Mouse (Mus musculus): Measurements from ENCODE around the gene Grin2d.

The Grin2d gene

DNA sequence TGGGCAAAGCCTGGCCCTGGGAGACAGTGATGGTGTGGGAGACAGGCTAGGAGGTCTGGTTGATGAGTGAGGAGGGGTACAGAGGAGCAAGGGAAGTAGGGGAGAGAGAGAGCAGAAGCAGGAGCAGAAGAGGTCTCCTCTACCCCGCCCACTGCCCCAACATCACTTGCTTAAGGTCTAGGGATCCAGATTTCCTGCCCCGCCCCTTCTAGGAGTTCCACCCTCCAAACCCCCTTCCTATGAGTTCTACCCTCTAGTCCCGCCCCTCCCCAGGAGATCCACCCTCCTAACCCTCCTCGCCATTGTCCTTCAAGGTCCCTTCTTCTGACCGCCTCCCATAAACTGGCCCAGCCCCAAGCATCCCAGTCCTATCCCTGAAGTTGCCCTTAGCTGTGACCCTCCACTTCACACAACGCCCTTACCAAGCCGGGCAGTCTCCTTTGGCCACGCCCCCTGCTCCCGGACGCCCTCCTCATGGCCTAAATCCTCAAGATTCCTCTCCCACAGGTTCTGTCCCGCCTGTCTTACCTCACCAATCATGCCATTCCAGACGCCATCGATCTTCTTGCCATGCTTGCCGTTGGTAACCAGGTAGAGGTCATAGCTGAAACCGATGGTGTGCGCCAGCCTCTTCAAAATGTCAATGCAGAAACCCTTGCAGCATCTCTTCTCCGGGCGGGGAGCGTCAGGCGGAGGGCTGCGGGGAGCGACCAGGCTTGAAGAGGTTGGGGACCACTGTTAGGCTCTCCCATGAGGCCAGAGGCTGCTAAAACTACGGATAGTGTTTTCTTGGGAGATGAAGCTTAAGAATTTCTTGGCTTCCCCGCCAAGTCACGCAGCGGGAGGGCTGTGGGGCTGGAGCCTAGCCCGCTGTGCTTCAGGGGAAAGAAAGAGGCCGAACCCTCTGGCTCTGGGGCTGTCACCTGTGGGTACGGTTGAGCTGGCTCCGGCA is 21.0 kb downstream of the Grin2d start:
- DNase-seq (ENCODE audit: extremely low read depth, low read depth, low spot score), result no peak

GRCm38 (mm10) chr7:45853089-45853488 is 25.1 kb downstream of the Grin2d start:
- no peak for DNase-seq (ENCODE audit: extremely low read depth, low read depth, low spot score)

GRCm38 (mm10) chr7:45850661-45851060 is 27.5 kb downstream of the Grin2d start:
- DNase-seq (ENCODE audit: extremely low read depth, low read depth, low spot score), result no peak

- no peak for DNase-seq (ENCODE audit: extremely low read depth, low read depth, low spot score)
Measured at GRCm38 (mm10) chr7:45848447-45849027, 29.6 kb downstream of the Grin2d start.

DNA sequence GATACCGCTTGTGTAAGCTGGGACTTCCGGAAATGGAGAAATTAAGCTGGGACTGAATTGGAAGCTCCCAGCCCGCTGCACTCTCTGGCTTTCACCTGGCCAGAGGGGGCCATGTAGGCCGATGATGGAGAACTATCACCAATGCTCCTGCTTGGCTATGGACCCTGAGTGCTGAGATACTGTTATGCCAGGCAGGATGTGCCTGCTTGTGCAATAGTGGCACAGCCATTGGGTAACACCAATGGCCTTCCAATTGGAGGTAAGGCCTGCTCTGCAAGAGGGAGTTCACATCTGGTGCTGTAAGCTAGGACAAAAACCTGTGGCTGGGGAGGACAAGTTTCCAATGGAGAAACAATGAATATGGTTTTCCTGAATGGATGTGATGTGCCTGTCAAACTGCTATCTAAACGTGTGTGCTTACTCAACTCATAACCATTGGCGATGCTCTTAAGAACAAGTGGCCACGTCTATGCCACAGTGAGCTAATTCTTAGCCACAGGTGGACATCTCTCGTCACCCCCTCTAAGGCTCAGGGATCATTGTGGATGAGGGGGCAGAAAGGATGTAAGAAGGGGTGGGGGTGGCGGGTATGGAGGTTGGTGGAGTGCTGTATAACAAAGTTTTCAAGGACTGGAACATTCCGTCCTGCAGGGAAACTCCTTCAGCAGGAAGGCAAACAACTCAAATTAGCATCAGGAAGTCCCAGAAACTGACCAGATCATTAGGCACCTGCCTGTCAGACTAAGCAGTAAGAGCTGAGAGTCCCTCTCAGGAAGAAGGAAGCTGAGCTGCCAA is 35.0 kb downstream of the Grin2d start:
- DNase-seq (ENCODE audit: extremely low read depth, low read depth, low spot score), result no peak

DNA sequence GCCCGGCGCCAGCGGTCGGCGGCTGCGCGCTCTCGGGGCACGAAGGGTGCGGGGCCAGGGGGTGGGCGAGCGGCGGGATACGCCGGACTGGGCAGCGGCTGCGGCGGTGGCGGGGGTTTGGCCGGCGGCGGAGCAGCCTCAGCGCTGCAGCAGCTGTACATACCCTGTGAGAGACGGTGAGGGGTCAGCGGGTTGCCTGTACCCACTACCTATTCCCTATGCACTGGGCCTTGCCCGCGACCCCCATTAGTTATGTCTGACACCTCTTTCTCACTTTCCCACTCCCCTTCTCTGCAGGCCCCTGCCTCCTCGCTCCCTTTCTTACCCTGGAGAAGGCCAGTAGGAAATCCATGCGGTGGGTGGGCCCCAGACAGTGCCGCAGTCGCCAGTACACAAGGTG is 44.3 kb downstream of the Grin2d start:
- DNase-seq (ENCODE audit: extremely low read depth, low read depth, low spot score), result no peak

DNA sequence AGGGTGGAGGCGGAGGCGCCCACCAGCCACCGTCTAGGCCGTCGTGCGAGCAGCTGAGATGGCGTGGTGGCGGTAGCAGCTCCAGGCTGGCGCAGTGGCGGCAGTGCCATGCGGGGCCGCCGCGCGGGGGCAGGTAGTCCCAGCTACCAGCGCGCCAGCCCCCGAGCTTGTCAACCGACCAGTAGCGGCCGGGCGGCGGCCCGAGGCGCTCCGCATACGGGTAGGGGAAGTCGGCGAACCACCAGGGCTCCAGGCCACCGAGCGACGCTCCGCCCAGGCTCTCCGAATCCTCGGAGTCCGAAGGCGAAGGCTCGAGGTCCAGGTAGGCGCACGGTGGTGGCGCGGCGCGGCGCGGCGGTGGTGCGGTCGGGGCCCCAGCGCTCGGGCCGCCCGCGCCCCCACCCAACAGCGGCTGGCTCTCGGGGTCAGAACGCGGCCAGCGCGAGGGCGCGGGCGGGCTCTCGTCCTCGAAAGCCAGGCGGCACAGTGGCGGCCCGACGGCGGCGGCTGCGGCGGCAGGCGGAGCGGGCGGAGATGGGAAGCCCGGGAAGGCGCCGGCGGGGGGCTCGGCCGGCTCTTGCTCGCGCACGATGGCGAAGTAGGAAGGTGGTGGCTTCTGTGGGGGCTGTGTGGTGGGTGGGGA is 44.9 kb downstream of the Grin2d start:
- no peak for DNase-seq (ENCODE audit: extremely low read depth, low read depth, low spot score)

DNA sequence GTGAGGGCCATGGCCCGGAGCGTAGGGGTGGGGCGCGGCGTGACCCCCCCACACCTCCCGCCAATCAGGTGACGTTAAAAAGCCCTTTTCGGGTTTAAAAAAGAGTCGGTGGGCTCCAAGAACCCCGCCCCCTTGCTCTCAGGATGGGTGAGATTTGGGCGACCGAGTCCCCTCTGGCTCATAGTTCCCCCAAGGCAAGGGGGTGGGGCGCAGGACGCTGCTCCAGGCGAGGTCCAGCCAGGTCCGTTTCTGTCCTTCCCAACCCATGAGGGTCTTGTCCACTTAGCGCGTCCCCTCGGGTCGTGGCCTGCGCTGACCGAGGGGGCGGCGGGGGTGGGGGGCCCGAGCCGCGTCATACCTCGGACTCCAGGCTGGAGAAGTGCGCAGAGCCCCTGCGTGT is 45.8 kb downstream of the Grin2d start:
- DNase-seq (ENCODE audit: extremely low read depth, low read depth, low spot score), result no peak

DNA sequence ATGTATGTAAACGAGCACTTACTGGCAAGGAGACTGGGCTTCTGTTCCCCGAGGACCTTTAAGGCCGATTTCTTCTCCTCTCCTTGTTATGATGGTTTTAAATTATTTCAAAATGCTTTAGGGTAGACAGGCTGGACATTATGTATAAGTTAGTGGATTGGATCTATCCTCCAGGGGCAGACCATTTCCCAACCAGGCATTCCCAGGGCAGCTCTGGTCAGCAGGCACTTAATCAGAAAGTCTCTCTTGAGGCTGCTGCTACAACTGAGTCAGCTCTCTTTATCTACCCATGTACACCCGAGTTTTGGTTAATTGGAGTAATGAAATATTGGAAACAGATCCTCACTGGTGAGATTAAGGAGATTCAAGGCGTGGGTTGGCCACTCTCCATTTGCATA is 47.1 kb downstream of the Grin2d start:
- DNase-seq (ENCODE audit: extremely low read depth, low read depth, low spot score), result no peak

DNA sequence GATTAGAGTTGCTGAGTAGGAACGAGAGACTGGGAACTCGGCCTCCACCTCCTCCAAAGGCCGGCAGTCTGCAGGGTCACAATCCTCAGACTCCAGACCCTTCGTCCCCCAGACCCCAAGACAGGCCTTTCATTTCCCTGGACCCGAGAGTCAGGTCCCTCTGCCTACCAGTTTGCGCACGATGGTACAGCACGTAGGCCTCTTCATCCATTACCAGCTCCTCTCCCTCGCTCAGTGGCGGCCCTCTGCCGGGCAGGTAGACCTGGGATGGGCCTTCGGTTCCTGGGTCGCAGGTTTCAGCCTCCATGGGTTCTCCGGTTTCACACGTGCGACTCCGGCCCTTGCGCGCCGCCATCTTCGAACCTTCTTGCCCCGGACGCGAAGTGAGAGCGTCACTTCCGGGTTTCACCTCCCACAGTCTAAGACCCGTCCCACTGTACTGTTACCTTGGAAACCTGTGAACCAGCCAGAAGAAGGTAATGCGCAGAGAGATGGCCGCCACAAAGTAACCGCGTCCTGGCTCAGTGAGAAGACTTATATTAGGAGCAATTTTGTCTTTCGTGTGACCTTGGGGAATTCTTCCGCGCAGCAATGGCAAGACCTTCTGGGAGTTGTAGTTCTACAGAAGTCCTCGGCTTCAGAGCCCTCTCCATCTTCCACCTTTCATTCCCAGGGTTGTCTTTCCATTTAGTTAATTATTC is 47.6 kb downstream of the Grin2d start, which contains the start of gene Grwd1:
Gene Grwd1 (minus strand): TSS at position 518 of the 701 bp plus-strand sequence.
- DNase-seq (ENCODE audit: extremely low read depth, low read depth, low spot score), result no peak

DNA sequence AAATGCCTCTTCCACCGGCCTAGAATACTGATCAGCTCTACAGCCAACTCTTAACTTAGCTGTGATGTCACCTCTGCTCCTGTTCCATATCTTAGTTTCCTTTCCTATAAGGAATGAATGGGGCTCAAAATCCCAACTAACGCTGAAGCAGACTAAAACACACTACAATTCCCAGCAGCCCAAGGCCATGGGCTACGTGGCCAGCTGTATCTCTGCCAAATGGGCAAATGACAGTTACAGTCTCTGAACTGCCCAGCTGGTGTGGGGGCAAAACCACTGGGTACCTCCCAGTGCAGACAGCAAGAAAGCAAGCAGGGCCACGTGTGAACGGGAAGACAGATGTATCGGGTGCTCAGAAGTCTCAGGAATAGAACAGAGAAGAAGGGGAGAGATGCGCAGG is 51.5 kb downstream of the Grin2d start:
- no peak for DNase-seq (ENCODE audit: extremely low read depth, low read depth, low spot score)

DNA sequence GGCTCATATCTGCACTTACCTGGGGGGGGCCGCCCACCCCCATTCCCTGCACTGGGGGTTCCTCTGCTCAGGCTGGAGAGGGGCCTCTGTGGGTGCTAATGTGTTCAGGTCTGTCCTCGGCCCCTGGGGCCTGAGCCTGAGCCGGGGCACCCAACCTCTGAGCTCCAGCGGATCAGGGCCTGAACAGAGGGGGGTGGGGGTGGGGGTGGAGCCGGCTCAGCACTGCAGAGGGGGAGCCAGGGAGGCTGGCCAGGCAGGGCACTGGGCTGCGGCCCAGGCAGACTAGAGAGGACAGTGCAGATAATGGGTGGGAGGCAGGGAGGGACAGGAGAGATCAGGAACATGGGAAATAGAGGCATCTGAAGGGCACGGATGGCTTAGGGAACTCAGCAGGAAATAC is 53.6 kb downstream of the Grin2d start, which contains the start of gene Kcnj14:
Gene Kcnj14 (minus strand): TSS at position 185 of the 400 bp plus-strand sequence.
- no peak for DNase-seq (ENCODE audit: extremely low read depth, low read depth, low spot score)

- DNase-seq (ENCODE audit: extremely low read depth, low read depth, low spot score), result no peak
Measured at GRCm38 (mm10) chr7:45820913-45821312, 57.3 kb downstream of the Grin2d start.

GRCm38 (mm10) chr7:45819843-45820242 is 58.3 kb downstream of the Grin2d start:
- DNase-seq (ENCODE audit: extremely low read depth, low read depth, low spot score), result no peak

- DNase-seq (ENCODE audit: extremely low read depth, low read depth, low spot score), result no peak
Measured at GRCm38 (mm10) chr7:45815984-45816351, 62.2 kb downstream of the Grin2d start.

GRCm38 (mm10) chr7:45815323-45815983 is 62.7 kb downstream of the Grin2d start:
- DNase-seq (ENCODE audit: extremely low read depth, low read depth, low spot score), result no peak

DNA sequence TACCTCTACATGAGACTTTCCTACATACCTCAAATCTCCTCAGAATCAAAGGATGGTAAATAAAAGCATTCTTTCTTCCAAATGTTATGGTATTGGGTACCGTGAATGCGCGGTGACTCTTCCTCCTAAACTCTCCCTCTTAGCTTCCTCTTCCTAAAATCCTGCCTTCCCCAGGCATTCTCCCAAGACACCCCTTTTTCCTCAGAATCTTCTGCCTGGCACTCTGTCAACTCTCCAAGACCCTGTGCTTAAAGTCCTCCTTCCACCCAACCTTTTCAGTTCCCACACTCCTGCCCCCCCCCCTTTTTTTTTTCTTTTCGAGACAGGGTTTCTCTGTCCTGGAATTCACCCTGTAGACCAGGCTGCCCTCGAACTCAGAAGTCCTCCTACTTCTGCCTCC is 63.3 kb downstream of the Grin2d start:
- DNase-seq (ENCODE audit: extremely low read depth, low read depth, low spot score), result no peak

- peak; percentile 97 for DNase-seq (ENCODE audit: extremely low read depth, low read depth, low spot score)
Measured at GRCm38 (mm10) chr7:45813787-45814779, 64.1 kb downstream of the Grin2d start, which contains the start of gene Cyth2. Gene Cyth2 (minus strand): TSS chr7:45814581.

DNA sequence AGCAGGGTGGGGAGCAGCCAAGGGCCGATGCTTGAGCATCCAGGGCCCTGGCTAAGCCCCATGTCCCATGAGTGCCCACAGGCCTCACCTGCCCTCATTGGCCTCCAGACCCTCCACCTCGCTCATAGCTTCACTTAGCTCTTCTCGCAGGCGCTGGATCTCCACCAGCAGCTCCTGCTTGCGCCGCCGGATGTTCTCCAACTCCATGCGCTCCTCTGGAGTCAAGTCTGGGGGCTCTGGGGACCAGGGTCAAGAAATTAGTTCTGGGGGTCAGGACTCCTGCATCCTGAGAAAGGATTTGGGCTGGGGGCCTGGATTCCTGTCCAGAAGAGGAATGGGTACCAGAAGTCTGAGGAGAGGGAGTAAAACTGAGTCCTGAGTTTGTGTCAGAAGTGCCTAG is 65.3 kb downstream of the Grin2d start:
- no peak for DNase-seq (ENCODE audit: extremely low read depth, low read depth, low spot score)

All from fat pad, adult 2 months (tissue).